ENCODE assay signal across 8 mouse cellular contexts in genomic region chr19:6277661-6278438, GRCm38 (mm10). TPM values are rescaled to one million over a fixed set of nuclear protein-coding genes. Genes with fewer than 3 reads are reported as not detected.
DNase-seq lines count a peak whose midpoint lies in the region; ATAC-seq and TF ChIP-seq lines count a peak whose summit lies in the region.

No protein-coding gene starts in this region.

- peaks cover 12% of the 10 kb centered on the region for H3K4me1 ChIP-seq in embryonic fibroblast, embryonic 13.5 days (ENCODE audit: control insufficient read depth, insufficient read depth, low read length)
- peaks cover 42% of the 10 kb centered on the region for H3K4me1 ChIP-seq in heart, embryonic 16.5 days (ENCODE audit: control insufficient read depth, insufficient read depth, low read length)
- peaks cover 48% of the 10 kb centered on the region for H3K4me1 ChIP-seq in midbrain, embryonic 10.5 days
- peaks cover 37% of the 10 kb centered on the region for H3K4me1 ChIP-seq in stomach, embryonic 15.5 days

- H3K27ac ChIP-seq in embryonic fibroblast, embryonic 13.5 days (ENCODE audit: insufficient read depth, low read length) = peak overlapping the region; percentile 87
- H3K27ac ChIP-seq in heart, embryonic 16.5 days (ENCODE audit: low read length) = peak overlapping the region; percentile 86
- peak overlapping the region; percentile 91 for H3K27ac ChIP-seq in midbrain, embryonic 10.5 days (replicated peaks)
- H3K27ac ChIP-seq in stomach, embryonic 15.5 days = peak overlapping the region; percentile 84

- DNase-seq in 3134 (ENCODE audit: extremely low read depth, insufficient read length, low spot score) = peak; percentile 84
- DNase-seq in ZHBTc4 (ENCODE audit: low read depth, low spot score) = peak; percentile 99
- peak; percentile 65 to 80 for DNase-seq in kidney, postnatal 4 days
- DNase-seq in midbrain, embryonic 10.5 days (ENCODE audit: low spot score) = peak; percentile 45
- no peak for DNase-seq in thymus, postnatal 14 days

- H3K4me3 ChIP-seq in embryonic fibroblast, embryonic 13.5 days (ENCODE audit: insufficient read depth, low read length) = peak overlapping the region; percentile 90
- H3K4me3 ChIP-seq in heart, embryonic 16.5 days (ENCODE audit: low read length) = peak overlapping the region; percentile 78
- H3K4me3 ChIP-seq in midbrain, embryonic 10.5 days = peak overlapping the region; percentile 91
- H3K4me3 ChIP-seq in stomach, embryonic 15.5 days (replicated peaks) = peak overlapping the region; percentile 87

- H3K9me3 ChIP-seq in heart, embryonic 16.5 days (replicated peaks; ENCODE audit: control insufficient read depth, low read length) = no peaks in the 10 kb centered on the region
- no peaks in the 10 kb centered on the region for H3K9me3 ChIP-seq in midbrain, embryonic 10.5 days (replicated peaks)
- H3K9me3 ChIP-seq in stomach, embryonic 15.5 days = no peaks in the 10 kb centered on the region

- peaks cover 18% of the 10 kb centered on the region for H3K36me3 ChIP-seq in heart, embryonic 16.5 days (ENCODE audit: control insufficient read depth, insufficient read depth)
- peaks cover 40% of the 10 kb centered on the region for H3K36me3 ChIP-seq in midbrain, embryonic 10.5 days
- H3K36me3 ChIP-seq in stomach, embryonic 15.5 days = peaks cover 14% of the 10 kb centered on the region

- WGBS in heart, embryonic 16.5 days = 5% methylated on average over 10 of the region's 10 CpGs
- WGBS in midbrain, embryonic 10.5 days = 10% methylated on average over 10 of the region's 10 CpGs
- 4% methylated on average over 10 of the region's 10 CpGs for WGBS in stomach, embryonic 15.5 days

- H3K4me2 ChIP-seq in heart, embryonic 16.5 days (ENCODE audit: low read depth, low read length) = peak overlapping the region; percentile 98
- peak overlapping the region; percentile 95 for H3K4me2 ChIP-seq in stomach, embryonic 15.5 days

- TF ChIP-seq CTCF in embryonic fibroblast, embryonic 13.5 days (IDR thresholded peaks at IDR 0.05; ENCODE audit: borderline replicate concordance, insufficient read depth, low read length) = no peak

- peak overlapping the region; percentile 81 for H3K9ac ChIP-seq in heart, embryonic 16.5 days (ENCODE audit: low read length)
- H3K9ac ChIP-seq in stomach, embryonic 15.5 days = peak overlapping the region; percentile 70

- peak; percentile 98 for TF ChIP-seq POLR2A in embryonic fibroblast, embryonic 13.5 days (IDR thresholded peaks at IDR 0.05; ENCODE audit: low read depth, low read length)

- peak; percentile 25; the same call in 1 of the 2 replicates for ATAC-seq in heart, embryonic 16.5 days (replicated peaks; ENCODE audit: extremely low read depth, insufficient read depth, low FRiP score)
- ATAC-seq in stomach, embryonic 15.5 days (ENCODE audit: insufficient read depth, low FRiP score, low read depth) = peak; percentile 34

- no peaks in the 10 kb centered on the region for H3K27me3 ChIP-seq in heart, embryonic 16.5 days (ENCODE audit: control insufficient read depth, insufficient read depth, low read length)
- H3K27me3 ChIP-seq in midbrain, embryonic 10.5 days (ENCODE audit: low read depth, poor library complexity, severe bottlenecking) = no peaks in the 10 kb centered on the region
- H3K27me3 ChIP-seq in stomach, embryonic 15.5 days (replicated peaks) = no peaks in the 10 kb centered on the region

RNA-seq across cellular contexts. Expression of gene Ehd1, which starts 1.3 kb away (rescaled TPM):
- polyA plus RNA-seq in embryonic fibroblast, embryonic 13.5 days (2011; ENCODE audit: insufficient read length, low read depth, missing spikeins) = 72.9 and 96.4 TPM in 2 replicates
- 63.7 and 73.2 TPM in 2 replicates for polyA plus RNA-seq in heart, embryonic 16.5 days (2015; fragmentation: Nextera tagmentation; extraction: Ambion mirVana)
- 81.6 and 93.5 TPM in 2 replicates for polyA plus RNA-seq in midbrain, embryonic 10.5 days (2016; fragmentation: Nextera tagmentation; extraction: Ambion mirVana)
- 67.3 and 73.4 TPM in 2 replicates for polyA plus RNA-seq in stomach, embryonic 15.5 days (2015; fragmentation: Nextera tagmentation; extraction: Ambion mirVana)

RNA-seq across cellular contexts. Expression of gene Cdc42bpg, which starts 28.4 kb away (rescaled TPM):
- 17.0 and 18.6 TPM in 2 replicates for polyA plus RNA-seq in embryonic fibroblast, embryonic 13.5 days (2011; ENCODE audit: insufficient read length, low read depth, missing spikeins)
- 0.64 and 0.67 TPM in 2 replicates for polyA plus RNA-seq in heart, embryonic 16.5 days (2015; fragmentation: Nextera tagmentation; extraction: Ambion mirVana)
- 0.11 and 0.15 TPM in 2 replicates for polyA plus RNA-seq in midbrain, embryonic 10.5 days (2016; fragmentation: Nextera tagmentation; extraction: Ambion mirVana)
- polyA plus RNA-seq in stomach, embryonic 15.5 days (2015; fragmentation: Nextera tagmentation; extraction: Ambion mirVana) = 1.3 and 1.5 TPM in 2 replicates

RNA-seq across cellular contexts. Expression of gene Atg2a, which starts 36.4 kb away (rescaled TPM):
- polyA plus RNA-seq in embryonic fibroblast, embryonic 13.5 days (2011; ENCODE audit: insufficient read length, low read depth, missing spikeins) = 13.0 and 14.3 TPM in 2 replicates
- polyA plus RNA-seq in heart, embryonic 16.5 days (2015; fragmentation: Nextera tagmentation; extraction: Ambion mirVana) = 8.0 and 8.9 TPM in 2 replicates
- polyA plus RNA-seq in midbrain, embryonic 10.5 days (2016; fragmentation: Nextera tagmentation; extraction: Ambion mirVana) = 10.1 and 13.4 TPM in 2 replicates
- polyA plus RNA-seq in stomach, embryonic 15.5 days (2015; fragmentation: Nextera tagmentation; extraction: Ambion mirVana) = 7.6 and 10.6 TPM in 2 replicates

RNA-seq across cellular contexts. Expression of gene Ppp2r5b, which starts 42.2 kb away (rescaled TPM):
- 26.0 and 33.0 TPM in 2 replicates for polyA plus RNA-seq in embryonic fibroblast, embryonic 13.5 days (2011; ENCODE audit: insufficient read length, low read depth, missing spikeins)
- polyA plus RNA-seq in heart, embryonic 16.5 days (2015; fragmentation: Nextera tagmentation; extraction: Ambion mirVana) = 22.6 and 23.4 TPM in 2 replicates
- polyA plus RNA-seq in midbrain, embryonic 10.5 days (2016; fragmentation: Nextera tagmentation; extraction: Ambion mirVana) = 31.7 and 42.8 TPM in 2 replicates
- 20.5 and 23.7 TPM in 2 replicates for polyA plus RNA-seq in stomach, embryonic 15.5 days (2015; fragmentation: Nextera tagmentation; extraction: Ambion mirVana)

RNA-seq across cellular contexts. Expression of gene Gpha2, which starts 51.7 kb away (rescaled TPM):
- not detected in 2 replicates for polyA plus RNA-seq in embryonic fibroblast, embryonic 13.5 days (2011; ENCODE audit: insufficient read length, low read depth, missing spikeins)
- polyA plus RNA-seq in heart, embryonic 16.5 days (2015; fragmentation: Nextera tagmentation; extraction: Ambion mirVana) = 0.25 TPM in 1 of 2 replicates, not detected in the other
- polyA plus RNA-seq in midbrain, embryonic 10.5 days (2016; fragmentation: Nextera tagmentation; extraction: Ambion mirVana) = not detected in 2 replicates
- polyA plus RNA-seq in stomach, embryonic 15.5 days (2015; fragmentation: Nextera tagmentation; extraction: Ambion mirVana) = 0.62 TPM in 2 replicates
